Comparison of ENCODE assay signal across 13 mouse cellular contexts in the genomic region with DNA sequence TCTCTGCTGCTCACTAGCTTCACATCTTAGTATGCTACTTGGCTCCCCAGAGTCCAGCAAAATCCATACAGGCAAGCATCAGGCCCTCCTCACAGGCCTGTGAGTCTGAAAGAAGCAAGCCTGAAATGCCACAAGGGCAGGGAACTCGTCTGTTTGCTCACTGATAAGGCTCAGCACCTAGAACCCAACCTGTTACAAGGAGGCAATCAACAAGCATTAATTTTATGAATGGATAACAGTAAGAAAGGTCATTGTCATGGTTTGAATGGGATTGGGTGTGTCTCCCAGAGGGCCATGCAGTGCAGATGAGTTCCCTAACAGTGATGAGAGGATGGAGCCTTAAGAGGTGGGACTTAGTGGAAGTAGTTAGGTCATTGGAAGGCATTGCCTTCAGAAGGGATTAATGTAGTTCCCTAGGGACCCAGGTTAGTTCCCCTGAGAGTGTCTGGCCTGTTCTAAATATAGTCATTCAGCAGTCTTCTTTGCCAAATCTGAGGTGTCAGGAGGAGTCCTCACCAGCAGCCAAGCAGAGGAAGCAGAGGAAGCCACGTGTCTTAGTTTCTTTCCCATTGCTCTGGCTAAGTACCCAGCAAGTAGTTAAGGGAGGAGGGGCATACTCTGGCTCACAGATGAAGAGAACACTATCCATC. TPM values are rescaled to one million over a fixed set of nuclear protein-coding genes. Genes with fewer than 3 reads are reported as not detected.
DNase-seq lines count a peak whose midpoint lies in the region; ATAC-seq and TF ChIP-seq lines count a peak whose summit lies in the region.
"Had no signal": no experiment of that assay in that cellular context is flagged by ENCODE, and none has a peak within 500 bp of the region (broad histone marks: within the 10 kb centered on the region; RNA-seq: fewer than 3 reads in every experiment).

No protein-coding gene starts in this region.

- H3K36me3 ChIP-seq in limb, embryonic 12.5 days = no peaks in the 10 kb centered on the region
- H3K36me3 ChIP-seq in limb, embryonic 10.5 days = no peaks in the 10 kb centered on the region
- no peaks in the 10 kb centered on the region for H3K36me3 ChIP-seq in liver, embryonic 14.5 days (replicated peaks; ENCODE audit: control insufficient read depth, insufficient read depth, low read depth)
- H3K36me3 ChIP-seq: kidney, embryonic 15.5 days had no signal

- H3K27me3 ChIP-seq in limb, embryonic 12.5 days = 0 out of 2 replicates have a peak, but pooled peaks cover 4% of the 10 kb centered on the region
- H3K27me3 ChIP-seq in limb, embryonic 10.5 days (ENCODE audit: low read depth, poor library complexity, severe bottlenecking) = no peaks in the 10 kb centered on the region
- H3K27me3 ChIP-seq in liver, embryonic 14.5 days (ENCODE audit: control insufficient read depth, insufficient read depth, low read length) = no peaks in the 10 kb centered on the region
- H3K27me3 ChIP-seq: kidney, embryonic 15.5 days had no signal

- ATAC-seq in limb, embryonic 12.5 days (ENCODE audit: insufficient number of reproducible peaks, insufficient read depth, low FRiP score, low TSS enrichment, low read depth) = no peak
- ATAC-seq in liver, embryonic 14.5 days (ENCODE audit: insufficient read depth) = peak; percentile 70; the same call in 1 of the 2 replicates
- ATAC-seq: inflammation-experienced regulatory T-cells, adult 6 months had no signal

- H3K4me3 ChIP-seq in limb, embryonic 12.5 days (replicated peaks) = no peak overlapping the region
- H3K4me3 ChIP-seq in limb, embryonic 10.5 days = no peak overlapping the region
- no peak overlapping the region for H3K4me3 ChIP-seq in liver, embryonic 14.5 days (ENCODE audit: insufficient read depth in 1 of 2, low read depth in 2 of 2, low read length in 2 of 2)
- H3K4me3 ChIP-seq: kidney, embryonic 15.5 days had no signal

- TF ChIP-seq CTCF in liver, embryonic 14.5 days (IDR thresholded peaks at IDR 0.05; ENCODE audit: low read depth) = no peak

- 0 out of 2 replicates have a peak, but pooled peaks have one; percentile 36 for TF ChIP-seq EP300 in liver, embryonic 14.5 days (IDR thresholded peaks at IDR 0.05; ENCODE audit: low read depth)

- H3K4me1 ChIP-seq in limb, embryonic 12.5 days (replicated peaks) = peaks cover 35% of the 10 kb centered on the region
- H3K4me1 ChIP-seq in limb, embryonic 10.5 days = peaks cover 27% of the 10 kb centered on the region
- H3K4me1 ChIP-seq in liver, embryonic 14.5 days (replicated peaks; ENCODE audit: control insufficient read depth in 2 of 2, insufficient read depth in 2 of 2, low read length in 1 of 2) = peaks cover 5 to 8% of the 10 kb centered on the region in 2 experiments

- no peaks in the 10 kb centered on the region for H3K9me3 ChIP-seq in limb, embryonic 12.5 days
- H3K9me3 ChIP-seq in limb, embryonic 10.5 days (replicated peaks) = no peaks in the 10 kb centered on the region
- no peaks in the 10 kb centered on the region for H3K9me3 ChIP-seq in liver, embryonic 14.5 days (ENCODE audit: control insufficient read depth, low read length)
- H3K9me3 ChIP-seq: kidney, embryonic 15.5 days had no signal

- DNase-seq in gastrocnemius, adult 18-20 months (ENCODE audit: low spot score) = peak; percentile 29
- no peak for DNase-seq in gastrocnemius, postnatal 36 days
- DNase-seq in limb, embryonic 10.5 days (ENCODE audit: low spot score) = no peak
- DNase-seq in liver, embryonic 14.5 days (ENCODE audit: low read depth in 3 of 3, low spot score in 3 of 3) = peak; percentile 11 to 23 (median 13)
- DNase-seq in skeletal muscle tissue, adult 2 months (ENCODE audit: low read depth, low spot score) = peak; percentile 80
- DNase-seq in left cerebral cortex, postnatal 36 days (ENCODE audit: low spot score in 2 of 2) = no peak
- no peak for DNase-seq in urinary bladder, postnatal 14 days (ENCODE audit: low spot score)
- DNase-seq: adrenal gland, postnatal 14 days; lung, adult 2 months had no signal

- peak overlapping the region; percentile 92 for H3K27ac ChIP-seq in limb, embryonic 12.5 days
- H3K27ac ChIP-seq in limb, embryonic 10.5 days = no peak overlapping the region; the same call in 1 of the 2 replicates
- H3K27ac ChIP-seq in liver, embryonic 14.5 days = no peak overlapping the region
- H3K27ac ChIP-seq: kidney, embryonic 15.5 days; macrophage had no signal

- no peak overlapping the region for H3K9ac ChIP-seq in limb, embryonic 12.5 days (replicated peaks)
- no peak overlapping the region for H3K9ac ChIP-seq in liver, embryonic 14.5 days (replicated peaks)
- H3K9ac ChIP-seq: kidney, embryonic 15.5 days had no signal

- intact Hi-C loops in gastrocnemius, postnatal 36 days (cut with DNase I) = no loop called here
- intact Hi-C loops in left cerebral cortex, postnatal 36 days (cut with DNase I) = no loop called here

- 73% methylated on average over 2 of the region's 2 CpGs for WGBS in limb, embryonic 12.5 days
- WGBS in limb, embryonic 10.5 days = 72% methylated on average over 2 of the region's 2 CpGs
- WGBS in liver, embryonic 14.5 days (ENCODE audit: insufficient replicate concordance) = 16% methylated on average over 2 of the region's 2 CpGs

- H3K4me2 ChIP-seq in limb, embryonic 12.5 days = no peak overlapping the region
- H3K4me2 ChIP-seq in liver, embryonic 14.5 days (ENCODE audit: low read depth) = no peak overlapping the region
- H3K4me2 ChIP-seq: kidney, embryonic 15.5 days had no signal

RNA-seq across cellular contexts. Expression of gene Galnt10, which starts 43.3 kb away (rescaled TPM):
- total RNA-seq in gastrocnemius, adult 18-20 months (2021) = 1 to 10 TPM; 4.0 to 4.2 TPM
- total RNA-seq in gastrocnemius, postnatal 36 days (2021) = 1 to 10 TPM; 5.2 to 6.3 TPM
- 31.4 and 35.0 TPM in 2 replicates for polyA plus RNA-seq in limb, embryonic 12.5 days (2016; fragmentation: Nextera tagmentation; extraction: Ambion mirVana)
- polyA plus RNA-seq in limb, embryonic 10.5 days (2016; fragmentation: Nextera tagmentation; extraction: Ambion mirVana) = 20.3 and 22.3 TPM in 2 replicates
- 11.8 and 13.1 TPM in 2 replicates for polyA plus RNA-seq in liver, embryonic 14.5 days (2012; rRNA removed)
- 13.9 and 17.9 TPM in 2 replicates for polyA plus RNA-seq in liver, embryonic 14.5 days (2014; fragmentation: Nextera tagmentation; extraction: Ambion mirVana)
- 1 to 10 TPM; 6.3 to 8.1 TPM for total RNA-seq in left cerebral cortex, postnatal 36 days (2021)

Comparison
In these comparisons a context has a peak if more than half of its experiments do, and no peak if none do; other contexts are left out.
1. DNase-seq: peak in gastrocnemius, adult 18-20 months (single experiment), liver, embryonic 14.5 days (3 of 3) and skeletal muscle tissue, adult 2 months (single experiment); none in gastrocnemius, postnatal 36 days (0 of 2), limb, embryonic 10.5 days (single experiment), left cerebral cortex, postnatal 36 days (0 of 2) and urinary bladder, postnatal 14 days (single experiment).